Mouse (Mus musculus) embryonic facial prominence, embryonic 11.5 days (tissue): ENCODE results near the gene Crocc. TPM values are rescaled to one million over a fixed set of nuclear protein-coding genes. Genes with fewer than 3 reads are reported as not detected.

Experiments
- ATAC-seq: fragments of 200-750 bp; cut with Nextera tagmentation; replicated peaks from 2 replicates; pipeline ENCODE4 v1.8.0; 2017; ENCODE audit warnings: low read depth; ENCODE audit not compliant: insufficient number of reproducible peaks, low FRiP score, low TSS enrichment
- DNase-seq: peaks from one replicate; pipeline ENCODE4 v3.0.0-alpha.2; 2015; ENCODE audit warnings: low spot score
- H3K27ac ChIP-seq: fragments of 300-500 bp; sonication (generic); replicated peaks from 2 replicates; pipeline ENCODE4 v1.5.1; 2014; ENCODE audit warnings: mild to moderate bottlenecking, low read depth, low read length, control low read depth
- H3K27me3 ChIP-seq: fragments of 300-500 bp; sonication (generic); 2 replicates; pipeline ENCODE4 v1.6.1; 2014; ENCODE audit warnings: mild to moderate bottlenecking, low read length, moderate library complexity, mixed read lengths; ENCODE audit not compliant: control insufficient read depth, insufficient read depth
- H3K36me3 ChIP-seq: fragments of 300-500 bp; sonication (generic); replicated peaks from 2 replicates; pipeline ENCODE4 v1.6.1; 2014; ENCODE audit warnings: low read depth, mild to moderate bottlenecking, low read length, moderate library complexity, mixed read lengths; ENCODE audit not compliant: control insufficient read depth, insufficient read depth
- H3K4me1 ChIP-seq: fragments of 300-500 bp; sonication (generic); 2 replicates; pipeline ENCODE4 v1.6.1; 2014; ENCODE audit warnings: low read length, mixed read lengths; ENCODE audit not compliant: control insufficient read depth, insufficient read depth
- H3K4me2 ChIP-seq: fragments of 300-500 bp; sonication (generic); 2 replicates; pipeline ENCODE4 v1.6.1; 2014; ENCODE audit warnings: low read depth, mild to moderate bottlenecking, control low read depth, low read length, moderate library complexity
- H3K4me3 ChIP-seq: fragments of 300-500 bp; sonication (generic); 2 replicates; pipeline ENCODE4 v1.5.1; 2014; ENCODE audit warnings: low read depth, low read length, control low read depth
- H3K9ac ChIP-seq: fragments of 300-500 bp; sonication (generic); replicated peaks from 2 replicates; pipeline ENCODE4 v1.6.1; 2014; ENCODE audit warnings: mild to moderate bottlenecking, control low read depth, low read length
- H3K9me3 ChIP-seq: fragments of 300-500 bp; sonication (generic); replicated peaks from 2 replicates; pipeline ENCODE4 v1.6.1; 2016; ENCODE audit warnings: mild to moderate bottlenecking, low read length, inconsistent platforms, mixed read lengths; ENCODE audit not compliant: control insufficient read depth
- WGBS: fragments of 180-500 bp; shearing (Covaris S2); extraction: QIAGEN DNeasy Blood & Tissue Kit; methylation state at CpG from one replicate; pipeline ENCODE4 v1.1.7; 2014; 5-methylcytosine and 5-hydroxymethylcytosine counted together
- polyA plus RNA-seq: library from polyadenylated mRNA; unstranded; fragments of >200 nt; fragmentation: Nextera tagmentation; extraction: Ambion mirVana; gene quantifications from 2 replicates; pipeline ENCODE4 v1.2.1, GENCODE M21; 2014

The Crocc gene
- polyA plus RNA-seq, 1 experiment from 2014 or later, result 6.8 TPM

DNA sequence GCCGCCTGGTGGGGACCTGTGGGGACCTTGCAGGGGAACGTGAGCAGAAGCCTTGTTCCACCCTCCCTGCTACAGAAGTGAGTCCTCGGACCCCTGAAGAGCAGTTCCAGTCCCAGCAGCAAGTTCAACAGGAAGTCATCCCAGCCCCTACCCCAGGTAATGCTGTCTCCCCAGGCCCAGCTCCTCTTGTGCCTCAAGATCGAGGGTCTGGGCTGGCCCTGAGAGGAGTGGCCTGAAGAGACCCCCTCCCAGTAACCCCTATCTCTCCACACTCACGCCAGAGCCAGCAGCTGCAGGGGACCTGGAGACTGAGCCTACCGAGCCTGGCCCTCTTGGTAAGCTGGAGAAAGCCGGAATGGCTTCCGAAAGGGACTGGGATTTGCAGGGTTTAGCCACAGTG is 46.2 kb downstream of the Crocc start:
- WGBS, result 67% methylated on average over 8 of the region's 8 CpGs
- no peak overlapping the region for H3K27ac ChIP-seq
- peaks cover 4% of the 10 kb centered on the region for H3K4me1 ChIP-seq
- H3K27me3 ChIP-seq, result no peaks in the 10 kb centered on the region
- peaks cover 17% of the 10 kb centered on the region for H3K36me3 ChIP-seq
- no peak overlapping the region for H3K4me3 ChIP-seq
- no peak for ATAC-seq
- H3K4me2 ChIP-seq, result no peak overlapping the region
- H3K9me3 ChIP-seq, result no peaks in the 10 kb centered on the region
- no peak overlapping the region for H3K9ac ChIP-seq
- no peak for DNase-seq

DNA sequence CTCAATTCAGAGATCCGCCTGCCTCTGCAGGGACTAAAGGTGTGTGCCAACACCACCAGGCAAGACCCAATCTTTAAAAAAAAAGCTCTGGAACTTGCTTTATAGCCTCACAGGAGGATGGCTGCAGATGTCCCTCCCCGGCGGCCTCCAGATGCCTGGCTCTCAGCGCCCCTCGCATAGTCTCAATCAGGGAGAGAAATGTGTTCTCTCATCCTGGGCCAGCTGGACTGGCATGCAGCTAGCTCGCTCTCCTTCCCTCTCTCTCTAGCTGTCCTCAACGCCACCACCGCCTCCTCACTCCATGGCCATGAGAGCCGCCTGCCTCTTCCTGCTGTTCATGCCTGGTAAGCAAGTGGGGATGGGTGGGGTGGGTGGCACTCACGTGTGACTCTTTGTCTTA is 47.8 kb downstream of the Crocc start:
- ATAC-seq (no peak), DNase-seq (no peak)
- Histone ChIP-seq H3K36me3 (peaks cover 17% of the 10 kb centered on the region), H3K27ac (no peak overlapping the region), H3K9ac (0 out of 2 replicates have a peak overlapping the region, but pooled peaks have one; percentile 18), H3K4me3 (peak overlapping the region; percentile 4; the same call in 1 of the 2 replicates), H3K4me2 (no peak overlapping the region), H3K4me1 (peaks cover 4% of the 10 kb centered on the region), H3K9me3 (no peaks in the 10 kb centered on the region), H3K27me3 (no peaks in the 10 kb centered on the region)
- WGBS, result 78% methylated on average over 8 of the region's 10 CpGs

DNA sequence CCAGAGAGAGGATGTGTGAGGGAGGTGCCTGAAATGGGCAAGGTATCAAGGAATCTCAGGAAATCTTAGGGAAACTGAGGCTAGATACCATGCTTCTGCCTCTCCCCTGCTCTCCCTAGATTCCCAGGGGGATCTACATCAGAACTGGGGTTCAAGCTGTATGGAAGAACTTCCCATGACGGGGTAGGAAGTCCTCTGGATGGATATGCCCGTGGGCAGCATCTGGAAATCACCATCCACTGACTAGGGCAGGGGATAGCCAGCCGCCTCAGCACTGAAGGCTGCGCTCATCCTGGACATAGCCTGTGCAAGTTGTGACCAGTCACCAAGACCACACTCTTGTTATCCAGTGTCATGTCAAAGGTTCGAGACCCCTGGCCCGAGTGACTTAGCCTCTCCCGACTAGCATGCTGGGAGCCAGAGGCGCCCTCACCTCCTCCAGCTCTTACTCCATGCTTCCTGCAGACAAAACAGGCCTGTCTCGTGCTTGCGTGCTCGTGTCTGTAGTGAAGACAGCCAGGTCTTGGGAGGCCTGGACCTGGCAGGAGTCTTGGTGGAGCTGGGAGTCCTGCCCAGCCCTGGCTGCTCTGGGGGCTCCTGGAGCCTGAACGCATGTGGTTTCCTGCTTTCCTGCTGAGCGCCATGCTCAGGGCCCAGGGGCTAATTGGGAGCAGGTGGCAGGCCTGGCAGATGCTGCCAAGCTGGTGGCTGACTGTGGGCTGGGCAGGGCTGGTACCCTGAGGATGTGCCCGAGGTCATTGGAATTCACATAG is 48.6 kb downstream of the Crocc start:
- WGBS, result 29% methylated on average over 14 of the region's 14 CpGs
- peaks cover 21% of the 10 kb centered on the region for H3K36me3 ChIP-seq
- no peaks in the 10 kb centered on the region for H3K27me3 ChIP-seq
- peak overlapping the region; percentile 80 for H3K4me3 ChIP-seq
- peak overlapping the region; percentile 95 for H3K27ac ChIP-seq
- ATAC-seq (no peak), DNase-seq (peak; percentile 63)
- peak overlapping the region; percentile 95 for H3K9ac ChIP-seq
- H3K4me2 ChIP-seq, result peak overlapping the region; percentile 73
- H3K4me1 ChIP-seq, result peaks cover 4% of the 10 kb centered on the region
- no peaks in the 10 kb centered on the region for H3K9me3 ChIP-seq

DNA sequence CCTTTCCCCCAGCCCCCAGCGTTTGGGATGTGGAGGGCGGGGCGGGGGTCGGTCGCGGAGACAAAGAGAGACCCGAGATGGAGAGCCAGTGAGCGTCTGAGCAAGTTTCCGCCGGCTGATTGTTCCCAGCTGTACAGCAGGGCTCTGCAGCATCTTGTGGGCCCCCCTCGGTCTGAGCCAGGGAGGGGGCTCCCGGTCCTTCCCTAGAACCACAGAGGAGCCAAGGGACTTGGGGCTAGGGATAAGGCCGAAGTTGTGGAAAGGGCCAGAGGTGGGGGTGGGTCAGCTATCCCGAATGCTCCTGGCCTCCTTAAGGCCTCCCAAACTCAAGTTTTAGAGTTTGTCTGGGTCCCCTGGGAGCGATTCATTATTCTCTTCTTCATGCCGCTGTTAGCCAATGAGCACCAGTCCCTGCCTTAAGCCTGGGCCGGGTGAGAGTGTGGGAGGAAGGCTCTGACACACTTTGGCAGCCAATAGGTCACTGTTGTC is 49.4 kb downstream of the Crocc start:
- H3K4me2 ChIP-seq, result peak overlapping the region; percentile 73
- DNase-seq, result peak; percentile 85
- H3K9ac ChIP-seq, result peak overlapping the region; percentile 95
- H3K4me1 ChIP-seq, result peaks cover 4% of the 10 kb centered on the region
- peak overlapping the region; percentile 80 for H3K4me3 ChIP-seq
- peak; percentile 36 for ATAC-seq
- H3K27ac ChIP-seq, result peak overlapping the region; percentile 95
- no peaks in the 10 kb centered on the region for H3K27me3 ChIP-seq
- H3K9me3 ChIP-seq, result no peaks in the 10 kb centered on the region
- peaks cover 22% of the 10 kb centered on the region for H3K36me3 ChIP-seq
- WGBS, result 0% methylated on average over 17 of the region's 17 CpGs

DNA sequence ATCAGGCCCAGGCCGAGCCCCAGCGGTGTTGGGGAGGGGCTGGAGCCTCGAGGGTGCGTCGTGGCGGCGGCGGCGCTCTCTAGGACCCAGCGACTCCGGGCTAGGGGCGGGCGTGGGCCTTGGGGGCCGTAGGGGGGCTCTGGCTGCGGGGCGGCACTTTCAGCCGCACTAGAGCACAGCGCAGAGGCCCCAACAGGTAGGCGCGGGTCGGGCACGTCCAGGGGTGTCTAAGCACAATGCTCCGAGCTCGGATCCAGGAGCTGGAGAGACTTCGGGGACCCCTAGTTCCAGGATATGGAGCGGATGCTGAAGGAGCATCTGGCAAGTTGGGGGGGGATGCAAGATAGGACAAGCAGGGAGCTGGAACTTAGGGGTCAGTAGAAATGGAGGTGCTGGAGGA is 49.8 kb downstream of the Crocc start:
- Histone ChIP-seq H3K4me2 (peak overlapping the region; percentile 73), H3K4me3 (peak overlapping the region; percentile 80), H3K9ac (peak overlapping the region; percentile 95), H3K36me3 (peaks cover 18% of the 10 kb centered on the region), H3K27me3 (no peaks in the 10 kb centered on the region), H3K9me3 (no peaks in the 10 kb centered on the region), H3K4me1 (peaks cover 4% of the 10 kb centered on the region), H3K27ac (peak overlapping the region; percentile 95)
- peak; percentile 79 for ATAC-seq
- under 1% methylated on average over 26 of the region's 26 CpGs for WGBS
- peak; percentile 89 for DNase-seq

DNA sequence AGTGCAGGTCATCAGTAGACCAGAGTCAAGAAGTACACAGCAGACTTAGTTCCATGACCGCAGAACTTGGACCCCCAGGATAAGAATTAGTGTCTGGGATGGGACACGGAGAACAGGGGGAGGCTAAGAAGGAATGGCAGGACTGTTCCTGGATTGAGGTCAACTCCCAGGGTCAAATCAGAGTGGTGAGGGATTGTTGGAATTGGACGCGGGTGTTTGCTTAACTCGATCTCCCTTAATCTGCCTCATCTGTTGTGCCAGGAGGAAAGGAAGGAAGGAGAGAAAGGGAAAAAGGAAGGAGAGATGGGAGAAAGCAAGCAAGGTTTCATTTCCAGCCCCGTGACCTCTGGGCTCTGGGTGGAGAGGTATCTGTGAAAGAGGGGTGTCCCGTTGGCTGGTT is 50.2 kb downstream of the Crocc start, which contains the start of gene Mfap2:
Mfap2 (plus strand) TSS at position 301 of the 400 bp plus-strand sequence.
- Histone ChIP-seq H3K9ac (peak within 1 kb of the TSS; percentile 95), H3K27me3 (no peaks in the 10 kb centered on the region), H3K4me2 (peak within 1 kb of the TSS; percentile 73), H3K36me3 (peaks cover 17% of the 10 kb centered on the region), H3K4me3 (peak within 1 kb of the TSS; percentile 80), H3K27ac (peak within 1 kb of the TSS; percentile 95), H3K4me1 (peaks cover 4% of the 10 kb centered on the region), H3K9me3 (no peaks in the 10 kb centered on the region)
- DNase-seq (no peak), ATAC-seq (no peak)
- WGBS, result 10% methylated on average over 7 of the region's 7 CpGs

DNA sequence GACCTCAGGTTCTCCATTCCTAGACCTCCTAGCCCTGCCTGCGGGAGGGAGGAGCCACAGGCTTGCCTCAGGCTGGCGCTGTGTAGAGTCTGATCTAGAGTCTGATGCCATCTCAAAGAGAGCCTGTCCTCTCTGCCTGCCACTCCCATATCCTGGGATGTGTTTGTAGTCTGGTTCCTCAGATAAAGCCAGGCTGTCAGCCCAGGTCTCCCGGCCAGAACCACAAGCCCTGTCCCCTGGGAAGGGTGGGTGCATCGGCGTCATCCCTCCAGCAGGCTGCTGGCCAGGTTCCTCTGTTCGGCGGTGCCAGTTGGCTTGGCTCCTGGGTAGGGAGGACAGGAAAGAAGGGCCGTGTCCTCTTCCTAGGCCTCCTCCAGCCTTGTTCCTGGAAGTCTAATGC is 52.3 kb downstream of the Crocc start:
- Histone ChIP-seq H3K9ac (no peak overlapping the region), H3K4me1 (peaks cover 4% of the 10 kb centered on the region), H3K27ac (no peak overlapping the region), H3K4me3 (no peak overlapping the region), H3K9me3 (no peaks in the 10 kb centered on the region), H3K36me3 (peaks cover 9% of the 10 kb centered on the region), H3K27me3 (no peaks in the 10 kb centered on the region), H3K4me2 (no peak overlapping the region)
- ATAC-seq, result no peak
- WGBS, result 87% methylated on average over 8 of the region's 8 CpGs
- DNase-seq, result no peak

DNA sequence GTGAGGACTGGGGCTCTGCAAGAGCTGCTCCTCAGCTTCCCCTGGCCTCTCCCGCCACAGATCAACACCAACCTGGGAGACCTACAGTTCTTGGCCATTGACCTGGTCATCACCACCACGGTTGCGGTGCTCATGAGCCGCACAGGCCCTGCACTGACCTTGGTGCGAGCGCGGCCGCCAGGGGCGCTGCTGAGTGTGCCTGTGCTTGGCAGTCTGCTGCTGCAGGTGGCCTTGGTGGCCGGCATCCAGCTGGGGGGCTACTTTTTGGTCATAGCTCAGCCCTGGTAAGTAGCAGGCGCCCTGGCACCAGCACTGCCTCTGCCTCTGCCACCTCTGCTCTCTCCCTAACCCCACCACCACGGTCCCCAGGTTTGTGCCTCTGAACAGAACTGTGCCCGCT is 54.4 kb downstream of the Crocc start:
- Histone ChIP-seq H3K4me1 (no peaks in the 10 kb centered on the region), H3K36me3 (peaks cover 7% of the 10 kb centered on the region)

More for the DNA sequence above, 54.4 kb downstream of the Crocc start:
- no peak overlapping the region for H3K27ac ChIP-seq
- ATAC-seq (no peak), DNase-seq (no peak)
- no peaks in the 10 kb centered on the region for H3K27me3 ChIP-seq
- 77% methylated on average over 12 of the region's 13 CpGs for WGBS
- H3K9me3 ChIP-seq, result no peaks in the 10 kb centered on the region
- no peak overlapping the region for H3K4me2 ChIP-seq
- no peak overlapping the region for H3K4me3 ChIP-seq
- no peak overlapping the region for H3K9ac ChIP-seq
